Mouse (Mus musculus) kidney, embryonic 14.5 days (tissue): ENCODE results near the gene Asb6. TPM values are rescaled to one million over a fixed set of nuclear protein-coding genes. Genes with fewer than 3 reads are reported as not detected.

Experiments
- ATAC-seq: fragments of 200-750 bp; cut with Nextera tagmentation; 2 replicates; pipeline ENCODE4 v1.8.0; 2017; ENCODE audit warnings: moderate number of reproducible peaks, mild to moderate bottlenecking, moderate TSS enrichment, moderate library complexity; ENCODE audit not compliant: low FRiP score, low TSS enrichment
- H3K27ac ChIP-seq: fragments of 300-500 bp; sonication (generic); 2 replicates; pipeline ENCODE4 v1.5.1; 2014; ENCODE audit warnings: low read depth, mild to moderate bottlenecking, low read length, moderate library complexity, mixed read lengths
- H3K27me3 ChIP-seq: fragments of 300-500 bp; sonication (generic); 2 replicates; pipeline ENCODE4 v1.6.1; 2014; ENCODE audit warnings: mild to moderate bottlenecking, low read length; ENCODE audit not compliant: control insufficient read depth, insufficient read depth
- H3K36me3 ChIP-seq: fragments of 300-500 bp; sonication (generic); 2 replicates; pipeline ENCODE4 v1.6.1; 2014; ENCODE audit warnings: low read length, mixed read lengths; ENCODE audit not compliant: control insufficient read depth, insufficient read depth
- H3K4me1 ChIP-seq: fragments of 300-500 bp; sonication (generic); 2 replicates; pipeline ENCODE4 v1.6.1; 2014; ENCODE audit warnings: low read length, mixed read lengths; ENCODE audit not compliant: control insufficient read depth, insufficient read depth
- H3K4me2 ChIP-seq: fragments of 300-500 bp; sonication (generic); replicated peaks from 2 replicates; pipeline ENCODE4 v1.6.1; 2014; ENCODE audit warnings: low read depth, mild to moderate bottlenecking, low read length
- H3K4me3 ChIP-seq: fragments of 300-500 bp; sonication (generic); 2 replicates; pipeline ENCODE4 v1.5.1; 2014; ENCODE audit warnings: mild to moderate bottlenecking, low read length
- H3K9ac ChIP-seq: fragments of 300-500 bp; sonication (generic); 2 replicates; pipeline ENCODE4 v1.6.1; 2014; ENCODE audit warnings: low read depth, mild to moderate bottlenecking, low read length, moderate library complexity
- H3K9me3 ChIP-seq: fragments of 300-500 bp; sonication (generic); 2 replicates; pipeline ENCODE4 v1.6.1; 2016; ENCODE audit warnings: low read length; ENCODE audit not compliant: control insufficient read depth
- WGBS: fragments of 180-500 bp; shearing (Covaris S2); extraction: QIAGEN DNeasy Blood & Tissue Kit; methylation state at CpG from one replicate; pipeline ENCODE4 v1.1.7; 2014; 5-methylcytosine and 5-hydroxymethylcytosine counted together
- polyA plus RNA-seq: library from polyadenylated mRNA; unstranded; fragments of >200 nt; fragmentation: Nextera tagmentation; extraction: Ambion mirVana; gene quantifications from 2 replicates; pipeline ENCODE4 v1.2.1, GENCODE M21; 2014

The Asb6 gene
- polyA plus RNA-seq, 1 experiment from 2014 or later, result 33.3 TPM

- peak overlapping the region; percentile 34 for H3K4me2 ChIP-seq
- no peaks in the 10 kb centered on the region for H3K36me3 ChIP-seq
- H3K4me3 ChIP-seq, result peak overlapping the region; percentile 16; the same call in 1 of the 2 replicates
- H3K27me3 ChIP-seq, result no peaks in the 10 kb centered on the region
- 5% methylated on average over 11 of the region's 11 CpGs for WGBS
- H3K4me1 ChIP-seq, result peaks cover 26% of the 10 kb centered on the region
- peak; percentile 44; the same call in 1 of the 2 replicates for ATAC-seq
- peak overlapping the region; percentile 14; the same call in 1 of the 2 replicates for H3K27ac ChIP-seq
- 0 out of 2 replicates have a peak overlapping the region, but pooled peaks have one; percentile 3 for H3K9ac ChIP-seq
- H3K9me3 ChIP-seq, result no peaks in the 10 kb centered on the region
Measured at GRCm38 (mm10) chr2:30796382-30796781, 33.8 kb downstream of the Asb6 start.

GRCm38 (mm10) chr2:30795889-30796275 is 34.3 kb downstream of the Asb6 start:
- Histone ChIP-seq H3K27me3 (no peaks in the 10 kb centered on the region), H3K27ac (peak overlapping the region; percentile 14; the same call in 1 of the 2 replicates), H3K9ac (0 out of 2 replicates have a peak overlapping the region, but pooled peaks have one; percentile 3), H3K36me3 (no peaks in the 10 kb centered on the region), H3K9me3 (no peaks in the 10 kb centered on the region), H3K4me3 (0 out of 2 replicates have a peak overlapping the region, but pooled peaks have one; percentile 16), H3K4me2 (peak overlapping the region; percentile 34; the same call in 1 of the 2 replicates), H3K4me1 (peaks cover 22% of the 10 kb centered on the region)
- 68% methylated on average over 5 of the region's 5 CpGs for WGBS
- ATAC-seq, result no peak

- Histone ChIP-seq H3K4me2 (peak overlapping the region; percentile 45), H3K27ac (peak overlapping the region; percentile 6; the same call in 1 of the 2 replicates), H3K4me3 (no peak overlapping the region), H3K27me3 (no peaks in the 10 kb centered on the region), H3K36me3 (no peaks in the 10 kb centered on the region), H3K9me3 (no peaks in the 10 kb centered on the region), H3K4me1 (peaks cover 20% of the 10 kb centered on the region), H3K9ac (0 out of 2 replicates have a peak overlapping the region, but pooled peaks have one; percentile 3)
- 65% methylated on average over 6 of the region's 7 CpGs for WGBS
- ATAC-seq, result no peak
Measured at GRCm38 (mm10) chr2:30795271-30795888, 34.8 kb downstream of the Asb6 start.

GRCm38 (mm10) chr2:30794179-30795108 is 35.7 kb downstream of the Asb6 start:
- H3K4me1 ChIP-seq, result peaks cover 20% of the 10 kb centered on the region

GRCm38 (mm10) chr2:30792061-30792460 is 38.1 kb downstream of the Asb6 start:
- H3K4me2 ChIP-seq, result no peak overlapping the region
- H3K27me3 ChIP-seq, result no peaks in the 10 kb centered on the region
- H3K4me1 ChIP-seq, result peaks cover 23% of the 10 kb centered on the region
- no peak overlapping the region for H3K27ac ChIP-seq
- ATAC-seq, result no peak
- no peak overlapping the region for H3K4me3 ChIP-seq
- H3K9ac ChIP-seq, result no peak overlapping the region
- H3K36me3 ChIP-seq, result no peaks in the 10 kb centered on the region
- WGBS, result 89% methylated on average over 7 of the region's 7 CpGs
- H3K9me3 ChIP-seq, result no peaks in the 10 kb centered on the region

More at GRCm38 (mm10) chr2:30794179-30795108, 35.7 kb downstream of the Asb6 start:
- no peaks in the 10 kb centered on the region for H3K36me3 ChIP-seq
- H3K4me3 ChIP-seq, result peak overlapping the region; percentile 26
- peak overlapping the region; percentile 45 for H3K4me2 ChIP-seq
- H3K9me3 ChIP-seq, result no peaks in the 10 kb centered on the region
- ATAC-seq, result peak; percentile 79
- H3K27me3 ChIP-seq, result no peaks in the 10 kb centered on the region
- H3K9ac ChIP-seq, result peak overlapping the region; percentile 12; the same call in 1 of the 2 replicates
- 5% methylated on average over 48 of the region's 48 CpGs for WGBS
- H3K27ac ChIP-seq, result peak overlapping the region; percentile 12; the same call in 1 of the 2 replicates

- H3K9ac ChIP-seq, result peak overlapping the region; percentile 29; the same call in 1 of the 2 replicates
- peaks cover 40% of the 10 kb centered on the region for H3K4me1 ChIP-seq
Measured at GRCm38 (mm10) chr2:30787466-30787865, 42.7 kb downstream of the Asb6 start.

GRCm38 (mm10) chr2:30784078-30784994 is 45.8 kb downstream of the Asb6 start:
- peak; percentile 89 for ATAC-seq
- Histone ChIP-seq H3K4me2 (peak overlapping the region; percentile 55), H3K27ac (peak overlapping the region; percentile 96), H3K9ac (peak overlapping the region; percentile 47), H3K4me3 (peak overlapping the region; percentile 30), H3K4me1 (peaks cover 45% of the 10 kb centered on the region), H3K9me3 (no peaks in the 10 kb centered on the region), H3K27me3 (no peaks in the 10 kb centered on the region), H3K36me3 (no peaks in the 10 kb centered on the region)
- 4% methylated on average over 40 of the region's 40 CpGs for WGBS

More at GRCm38 (mm10) chr2:30787466-30787865, 42.7 kb downstream of the Asb6 start:
- WGBS, result 47% methylated on average over 4 of the region's 4 CpGs
- H3K9me3 ChIP-seq, result no peaks in the 10 kb centered on the region
- no peaks in the 10 kb centered on the region for H3K27me3 ChIP-seq
- H3K36me3 ChIP-seq, result no peaks in the 10 kb centered on the region
- no peak for ATAC-seq
- peak overlapping the region; percentile 96 for H3K27ac ChIP-seq
- no peak overlapping the region for H3K4me2 ChIP-seq
- H3K4me3 ChIP-seq, result no peak overlapping the region

GRCm38 (mm10) chr2:30783346-30783745 is 46.8 kb downstream of the Asb6 start:
- Histone ChIP-seq H3K27me3 (no peaks in the 10 kb centered on the region), H3K4me2 (peak overlapping the region; percentile 55; the same call in 1 of the 2 replicates), H3K27ac (peak overlapping the region; percentile 96; the same call in 1 of the 2 replicates), H3K36me3 (no peaks in the 10 kb centered on the region), H3K9me3 (no peaks in the 10 kb centered on the region), H3K9ac (no peak overlapping the region), H3K4me3 (no peak overlapping the region), H3K4me1 (peaks cover 50% of the 10 kb centered on the region)
- under 1% methylated on average over 10 of the region's 13 CpGs for whole genome bisulfite sequencing
- ATAC-seq, result peak; percentile 33; the same call in 1 of the 2 replicates
